Mouse (Mus musculus) C2C12 (cell line): ENCODE data around the gene Mcm10. TPM values are rescaled to one million over a fixed set of nuclear protein-coding genes. Genes with fewer than 3 reads are reported as not detected.

Source experiments
- H3K27me3 ChIP-seq: one replicate; pipeline ENCODE4 v1.6.1; 2011; ENCODE audit not compliant: control insufficient read depth, insufficient read depth, insufficient read length
- H3K36me3 ChIP-seq: one replicate; pipeline ENCODE4 v1.6.1; 2011; ENCODE audit not compliant: control insufficient read depth, insufficient read depth
- H3K4me3 ChIP-seq: one replicate; pipeline ENCODE4 v1.5.1; 2011; ENCODE audit warnings: mild to moderate bottlenecking, control low read depth; ENCODE audit not compliant: poor library complexity, insufficient read depth, severe bottlenecking
- H3K79me2 ChIP-seq: one replicate; pipeline ENCODE4 v1.6.1; 2011; ENCODE audit not compliant: control insufficient read depth, insufficient read depth
- H3K79me3 ChIP-seq: one replicate; pipeline ENCODE4 v1.6.1; 2011; ENCODE audit warnings: low read depth, control low read depth
- H3ac ChIP-seq: one replicate; pipeline ENCODE3; 2011; ENCODE audit warnings: low read depth; ENCODE audit not compliant: control insufficient read depth, insufficient read length
- CEBPB ChIP-seq: IDR thresholded peaks from one replicate; pipeline ENCODE4 v1.6.1; 2011; ENCODE audit warnings: low read depth, mild to moderate bottlenecking, control low read depth, moderate library complexity
- CTCF ChIP-seq: IDR thresholded peaks from one replicate; pipeline ENCODE4 v1.5.1; 2011; ENCODE audit not compliant: control insufficient read depth, insufficient read depth, insufficient read length
- FOSL1 ChIP-seq: IDR thresholded peaks from one replicate; pipeline ENCODE4 v1.8.0; 2011; ENCODE audit warnings: mild to moderate bottlenecking, low read length; ENCODE audit not compliant: poor library complexity, insufficient read depth, severe bottlenecking
- MAX ChIP-seq: IDR thresholded peaks from one replicate; pipeline ENCODE4 v1.6.1; 2011; ENCODE audit warnings: mild to moderate bottlenecking, control low read depth
- MYOD1 ChIP-seq: IDR thresholded peaks from one replicate; pipeline ENCODE4 v1.6.1; 2011; ENCODE audit warnings: low read depth; ENCODE audit not compliant: control insufficient read depth, insufficient read length
- MYOG ChIP-seq: IDR thresholded peaks from one replicate; pipeline ENCODE4 v1.6.1; 2011; ENCODE audit not compliant: control insufficient read depth, insufficient read length; ENCODE audit errors: extremely low read depth
- USF1 ChIP-seq: IDR thresholded peaks from one replicate; pipeline ENCODE4 v1.6.1; 2011; ENCODE audit warnings: low read depth, mild to moderate bottlenecking, control low read depth, moderate library complexity
- polyA plus RNA-seq: library from polyadenylated mRNA; unstranded; fragments of >200 nt; fragmentation: generic; extraction: Trizol; gene quantifications from one replicate; pipeline ENCODE4 v1.2.1, GENCODE M21; 2012; ENCODE audit warnings: missing spikeins

The Mcm10 gene
- polyA plus RNA-seq, 1 experiment: 27.0 TPM

DNA sequence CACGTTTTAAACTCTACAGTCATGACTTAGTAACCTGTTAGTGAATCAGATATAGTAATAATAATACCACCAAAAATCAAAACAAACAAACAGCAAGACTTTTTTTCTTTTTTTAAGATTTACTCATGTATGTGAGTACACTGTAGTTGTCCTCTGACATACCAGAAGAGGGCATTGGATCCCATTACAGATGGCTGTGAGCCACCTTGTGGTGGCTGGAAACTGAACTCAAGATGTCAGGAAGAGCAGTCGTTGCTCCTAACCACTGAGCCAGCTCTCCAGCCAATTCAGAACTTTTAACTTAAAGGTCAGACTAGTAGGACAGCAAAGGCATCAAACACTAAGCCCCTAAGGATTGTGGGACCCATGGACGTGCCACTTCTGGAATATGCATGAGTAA is 13.7 kb downstream of the Mcm10 start:
- no peak for TF ChIP-seq CTCF
- TF ChIP-seq CEBPB: no peak
- no peak for TF ChIP-seq USF1
- no peak for TF ChIP-seq FOSL1
- TF ChIP-seq MYOG: no peak
- TF ChIP-seq MYOD1: no peak
- no peak for TF ChIP-seq MAX
- H3ac ChIP-seq: no peak overlapping the region
- H3K79me2 ChIP-seq: no peaks in the 10 kb centered on the region
- no peaks in the 10 kb centered on the region for H3K79me3 ChIP-seq
- H3K27me3 ChIP-seq: no peaks in the 10 kb centered on the region
- peaks cover 96% of the 10 kb centered on the region for H3K36me3 ChIP-seq
- no peak overlapping the region for H3K4me3 ChIP-seq

DNA sequence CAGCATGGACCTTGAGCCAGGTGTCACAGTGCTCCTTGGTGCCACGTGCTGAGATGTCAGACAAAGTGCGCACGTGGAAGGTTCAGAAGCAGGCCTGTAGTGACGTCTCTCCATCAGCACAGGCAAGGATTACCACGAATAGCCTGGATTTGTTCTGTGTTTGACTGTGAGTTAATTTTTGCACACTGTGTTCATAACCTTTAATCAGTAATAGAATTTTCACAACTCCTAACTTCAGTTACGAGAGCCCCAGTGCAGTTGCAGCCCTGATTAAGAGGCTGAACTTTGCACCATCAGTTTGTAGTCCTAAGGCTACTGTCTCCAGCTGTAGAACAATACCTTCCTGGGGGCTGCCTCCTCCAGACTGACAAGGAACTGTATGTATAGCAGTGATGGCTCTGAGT is 16.2 kb downstream of the Mcm10 start:
- Histone ChIP-seq H3ac (no peak overlapping the region), H3K79me3 (no peaks in the 10 kb centered on the region), H3K79me2 (no peaks in the 10 kb centered on the region), H3K4me3 (no peak overlapping the region), H3K36me3 (peaks cover 92% of the 10 kb centered on the region), H3K27me3 (no peaks in the 10 kb centered on the region)
- TF ChIP-seq MYOD1: no peak
- no peak for TF ChIP-seq FOSL1
- TF ChIP-seq CTCF: no peak
- TF ChIP-seq MYOG: no peak
- TF ChIP-seq CEBPB: no peak
- TF ChIP-seq MAX: no peak
- no peak for TF ChIP-seq USF1

DNA sequence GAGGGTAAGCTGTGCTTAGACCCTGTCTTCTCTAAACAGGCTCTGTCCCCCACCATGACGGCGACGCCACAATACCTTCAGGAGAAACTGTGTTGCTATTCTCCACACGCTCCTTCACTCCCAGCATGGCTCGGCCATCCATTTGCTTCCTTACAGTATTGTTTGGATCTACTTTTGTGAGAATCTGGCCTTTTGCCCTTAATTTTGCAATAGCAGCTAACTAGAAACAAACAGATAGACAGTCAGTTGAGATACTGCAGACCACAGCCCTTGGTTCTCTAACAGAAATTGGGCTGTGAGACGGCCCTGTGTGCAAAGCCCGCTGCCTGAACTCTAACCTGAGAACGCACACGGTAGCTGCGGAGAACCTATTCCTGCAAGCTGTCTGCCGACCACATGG is 16.9 kb downstream of the Mcm10 start:
- H3K79me3 ChIP-seq: no peaks in the 10 kb centered on the region
- peaks cover 92% of the 10 kb centered on the region for H3K36me3 ChIP-seq
- H3K4me3 ChIP-seq: no peak overlapping the region
- no peaks in the 10 kb centered on the region for H3K27me3 ChIP-seq
- H3K79me2 ChIP-seq: no peaks in the 10 kb centered on the region
- H3ac ChIP-seq: no peak overlapping the region
- TF ChIP-seq USF1 (no peak), MAX (no peak), FOSL1 (no peak), MYOD1 (no peak), CTCF (no peak), MYOG (no peak), CEBPB (no peak)

DNA sequence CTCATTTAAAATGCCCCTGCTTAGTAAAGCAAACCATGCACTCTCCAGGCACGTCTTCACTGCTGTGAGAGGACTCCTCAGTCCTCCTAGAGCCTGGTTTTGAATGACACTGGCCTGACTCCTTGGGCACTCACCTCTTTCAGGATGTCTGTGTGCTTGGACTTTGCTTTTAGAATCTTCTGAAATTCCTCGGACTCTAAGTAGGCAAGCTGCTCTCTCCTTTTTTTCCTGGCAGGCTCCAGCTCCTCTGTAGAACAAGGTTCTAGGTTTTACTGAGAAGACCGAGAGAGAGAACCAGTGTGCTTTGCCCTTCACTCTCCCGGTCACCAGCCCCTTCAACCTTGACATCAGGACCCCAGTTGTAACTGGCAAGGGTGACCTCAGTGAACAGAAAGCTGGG is 18.2 kb downstream of the Mcm10 start:
- Histone ChIP-seq H3K79me2 (no peaks in the 10 kb centered on the region), H3K4me3 (no peak overlapping the region), H3K27me3 (no peaks in the 10 kb centered on the region), H3K79me3 (no peaks in the 10 kb centered on the region), H3K36me3 (peaks cover 88% of the 10 kb centered on the region), H3ac (no peak overlapping the region)
- TF ChIP-seq CTCF (no peak), FOSL1 (no peak), USF1 (no peak), MAX (no peak), MYOD1 (no peak), CEBPB (no peak)

DNA sequence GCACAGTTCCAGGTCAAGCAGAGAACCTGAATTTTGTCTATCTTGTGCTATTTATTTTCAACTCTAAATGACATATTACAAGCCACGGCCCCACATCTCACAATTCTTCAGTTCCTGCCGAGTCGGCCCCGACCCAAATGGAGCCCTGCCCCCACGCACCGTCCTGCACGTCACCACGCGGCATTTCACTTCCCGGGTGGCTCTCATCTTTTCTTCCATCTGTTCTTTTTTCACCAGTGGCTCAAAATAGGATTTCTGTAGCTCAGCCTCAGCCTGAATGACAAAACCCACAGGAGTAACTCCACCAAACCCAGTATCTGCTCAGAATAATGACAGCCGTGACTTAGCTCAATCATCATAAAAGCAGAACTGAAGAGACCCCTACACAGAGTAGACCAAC is 19.0 kb downstream of the Mcm10 start:
- no peaks in the 10 kb centered on the region for H3K79me3 ChIP-seq
- H3K36me3 ChIP-seq: peaks cover 81% of the 10 kb centered on the region
- no peak overlapping the region for H3K4me3 ChIP-seq
- TF ChIP-seq USF1 (no peak), MYOD1 (no peak), FOSL1 (no peak), MAX (no peak), CTCF (no peak)
- no peak overlapping the region for H3ac ChIP-seq
- no peaks in the 10 kb centered on the region for H3K79me2 ChIP-seq
- no peaks in the 10 kb centered on the region for H3K27me3 ChIP-seq

DNA sequence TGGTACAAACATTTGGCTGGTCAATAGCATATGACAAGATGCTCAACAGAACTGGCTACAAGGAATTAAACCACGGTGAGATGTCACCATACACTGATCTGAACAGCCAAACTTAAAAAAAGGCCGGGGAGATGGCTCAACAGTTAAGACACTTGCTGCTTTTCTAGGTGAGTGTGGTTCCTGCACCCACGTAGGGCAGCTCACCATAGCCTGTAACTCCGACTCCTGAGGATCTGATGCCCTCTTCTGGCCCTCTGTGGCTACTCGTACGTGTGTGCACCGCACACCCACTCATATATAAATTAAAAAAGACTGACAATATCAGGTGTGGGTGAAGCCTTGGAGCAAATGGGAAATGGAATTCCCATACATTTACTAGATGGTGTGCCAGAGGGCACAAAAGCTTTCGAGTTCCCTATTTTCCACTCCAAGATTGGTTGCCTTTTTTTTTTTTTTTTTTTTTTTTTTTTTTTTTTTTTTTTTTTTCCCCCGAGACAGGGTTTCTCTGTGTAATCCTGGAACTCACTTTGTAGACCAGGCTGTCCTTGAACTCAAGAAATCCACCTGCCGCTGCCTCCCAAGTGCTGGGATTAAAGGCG is 23.7 kb downstream of the Mcm10 start:
- no peaks in the 10 kb centered on the region for H3K79me3 ChIP-seq
- TF ChIP-seq FOSL1 (no peak), MAX (no peak), CTCF (no peak), USF1 (no peak), MYOD1 (no peak), CEBPB (no peak), MYOG (no peak)
- no peaks in the 10 kb centered on the region for H3K79me2 ChIP-seq

More for the DNA sequence above, 23.7 kb downstream of the Mcm10 start:
- Histone ChIP-seq H3ac (no peak overlapping the region), H3K27me3 (no peaks in the 10 kb centered on the region), H3K4me3 (no peak overlapping the region), H3K36me3 (peaks cover 39% of the 10 kb centered on the region)
